Mouse (Mus musculus) limb, embryonic 12.5 days (tissue): ENCODE measurements around the gene Wdr86. TPM values are rescaled to one million over a fixed set of nuclear protein-coding genes. Genes with fewer than 3 reads are reported as not detected.
"Not testable (repeated sequence)": the region's sequence is repeated elsewhere in the genome, so short reads cannot be mapped to it uniquely, and the experiment has no call there.

ENCODE experiments used
- ATAC-seq: fragments of 200-750 bp; cut with Nextera tagmentation; 2 replicates; pipeline ENCODE4 v1.8.0; 2017; ENCODE audit warnings: low read depth, moderate TSS enrichment; ENCODE audit not compliant: insufficient number of reproducible peaks, insufficient read depth, low FRiP score, low TSS enrichment
- H3K27ac ChIP-seq: fragments of 300-500 bp; sonication (generic); 2 replicates; pipeline ENCODE4 v1.5.1; 2016; ENCODE audit warnings: mild to moderate bottlenecking, moderate library complexity
- H3K27me3 ChIP-seq: fragments of 300-500 bp; sonication (generic); 2 replicates; pipeline ENCODE4 v1.6.1; 2016; ENCODE audit warnings: mild to moderate bottlenecking, moderate library complexity
- H3K36me3 ChIP-seq: fragments of 300-500 bp; sonication (generic); 2 replicates; pipeline ENCODE4 v1.6.1; 2016; ENCODE audit warnings: mild to moderate bottlenecking, moderate library complexity
- H3K4me1 ChIP-seq: fragments of 300-500 bp; sonication (generic); replicated peaks from 2 replicates; pipeline ENCODE4 v1.6.1; 2016
- H3K4me2 ChIP-seq: fragments of 300-500 bp; sonication (generic); 2 replicates; pipeline ENCODE4 v1.6.1; 2016; ENCODE audit warnings: mild to moderate bottlenecking, moderate library complexity
- H3K4me3 ChIP-seq: fragments of 300-500 bp; sonication (generic); replicated peaks from 2 replicates; pipeline ENCODE4 v1.5.1; 2016; ENCODE audit warnings: mild to moderate bottlenecking
- H3K9ac ChIP-seq: fragments of 300-500 bp; sonication (generic); replicated peaks from 2 replicates; pipeline ENCODE4 v1.6.1; 2016; ENCODE audit warnings: mild to moderate bottlenecking, moderate library complexity
- H3K9me3 ChIP-seq: fragments of 300-500 bp; sonication (generic); 2 replicates; pipeline ENCODE4 v1.6.1; 2016; ENCODE audit warnings: mild to moderate bottlenecking, moderate library complexity
- WGBS: fragments of 180-500 bp; shearing (Covaris S2); methylation state at CpG from one replicate; pipeline ENCODE4 v1.1.7; 2016; 5-methylcytosine and 5-hydroxymethylcytosine counted together
- polyA plus RNA-seq: library from polyadenylated mRNA; unstranded; fragments of >200 nt; fragmentation: Nextera tagmentation; extraction: Ambion mirVana; gene quantifications from 2 replicates; pipeline ENCODE4 v1.2.1, GENCODE M21; 2016

Wdr86 gene
- polyA plus RNA-seq = 40.3 and 44.8 TPM in 2 replicates

- H3K4me2 ChIP-seq = peak within 1 kb of the TSS; percentile 87
- peak; percentile 64 for ATAC-seq
- no peaks in the 10 kb centered on the region for H3K9me3 ChIP-seq
- peak within 1 kb of the TSS; percentile 92 for H3K9ac ChIP-seq
- peaks cover 21% of the 10 kb centered on the region; the same call in 1 of the 2 replicates for H3K36me3 ChIP-seq
- 0% methylated on average over 23 of the region's 23 CpGs for WGBS
- H3K27me3 ChIP-seq = no peaks in the 10 kb centered on the region
- H3K27ac ChIP-seq = peak within 1 kb of the TSS; percentile 78
- H3K4me1 ChIP-seq = peaks cover 60% of the 10 kb centered on the region
- H3K4me3 ChIP-seq = peak within 1 kb of the TSS; percentile 79
Measured at GRCm38 (mm10) chr5:24730488-24730871, at the start of gene Wdr86. Gene Wdr86, minus strand, starts transcription at chr5:24730727.

- peaks cover 4% of the 10 kb centered on the region for H3K4me1 ChIP-seq
- H3K9me3 ChIP-seq = 0 out of 2 replicates have a peak, but pooled peaks cover 10% of the 10 kb centered on the region
- ATAC-seq = no peak
- WGBS = 50% methylated on average over 15 of the region's 15 CpGs
- H3K4me3 ChIP-seq = no peak overlapping the region
- H3K4me2 ChIP-seq = no peak overlapping the region
- H3K9ac ChIP-seq = no peak overlapping the region
- peaks cover 12% of the 10 kb centered on the region for H3K27me3 ChIP-seq
- no peaks in the 10 kb centered on the region for H3K36me3 ChIP-seq
- H3K27ac ChIP-seq = no peak overlapping the region
Measured at GRCm38 (mm10) chr5:24779881-24780512, 49.5 kb upstream of the Wdr86 start.

GRCm38 (mm10) chr5:24779321-24779720, 48.8 kb upstream of the Wdr86 start:
- Histone ChIP-seq H3K27me3 (peaks cover 12% of the 10 kb centered on the region), H3K36me3 (no peaks in the 10 kb centered on the region), H3K9me3 (0 out of 2 replicates have a peak, but pooled peaks cover 8% of the 10 kb centered on the region), H3K4me3 (no peak overlapping the region), H3K27ac (no peak overlapping the region), H3K4me2 (no peak overlapping the region), H3K9ac (no peak overlapping the region), H3K4me1 (peaks cover 4% of the 10 kb centered on the region)
- no peak for ATAC-seq

- 0 out of 2 replicates have a peak, but pooled peaks cover 9% of the 10 kb centered on the region for H3K9me3 ChIP-seq
- H3K4me1 ChIP-seq = peaks cover 4% of the 10 kb centered on the region
- no peak; the same call in 1 of the 2 replicates for ATAC-seq
- H3K27ac ChIP-seq = no peak overlapping the region
- no peaks in the 10 kb centered on the region for H3K36me3 ChIP-seq
- no peak overlapping the region for H3K9ac ChIP-seq
- peaks cover 12% of the 10 kb centered on the region for H3K27me3 ChIP-seq
- H3K4me2 ChIP-seq = peak overlapping the region; percentile 22
- no peak overlapping the region for H3K4me3 ChIP-seq
- 43% methylated on average over 13 of the region's 13 CpGs for WGBS
Measured at GRCm38 (mm10) chr5:24778843-24779140, 48.3 kb upstream of the Wdr86 start.

- peak overlapping the region; percentile 22 for H3K4me2 ChIP-seq
- no peak overlapping the region for H3K4me3 ChIP-seq
- H3K36me3 ChIP-seq = no peaks in the 10 kb centered on the region
- 0 out of 2 replicates have a peak, but pooled peaks cover 9% of the 10 kb centered on the region for H3K9me3 ChIP-seq
- H3K9ac ChIP-seq = no peak overlapping the region
- ATAC-seq = no peak
- no peak overlapping the region for H3K27ac ChIP-seq
- H3K27me3 ChIP-seq = peaks cover 12% of the 10 kb centered on the region
- H3K4me1 ChIP-seq = peaks cover 4% of the 10 kb centered on the region
- WGBS = 30% methylated on average over 17 of the region's 17 CpGs
Measured at GRCm38 (mm10) chr5:24778082-24778842, 47.7 kb upstream of the Wdr86 start.

- Histone ChIP-seq H3K36me3 (no peaks in the 10 kb centered on the region), H3K27ac (no peak overlapping the region), H3K4me1 (peaks cover 4% of the 10 kb centered on the region), H3K4me2 (no peak overlapping the region), H3K27me3 (peaks cover 12% of the 10 kb centered on the region), H3K9me3 (0 out of 2 replicates have a peak, but pooled peaks cover 9% of the 10 kb centered on the region), H3K9ac (no peak overlapping the region), H3K4me3 (no peak overlapping the region)
- ATAC-seq = no peak
- WGBS = 63% methylated on average over 4 of the region's 4 CpGs
Measured at GRCm38 (mm10) chr5:24776681-24777080, 46.2 kb upstream of the Wdr86 start.

- not testable (repeated sequence) for H3K9me3 ChIP-seq, H3K4me2 ChIP-seq, H3K27ac ChIP-seq, ATAC-seq, H3K36me3 ChIP-seq, H3K9ac ChIP-seq, H3K4me1 ChIP-seq, H3K4me3 ChIP-seq
- 92% methylated on average over 16 of the region's 16 CpGs for WGBS
- H3K27me3 ChIP-seq = peaks cover 12% of the 10 kb centered on the region
Measured at GRCm38 (mm10) chr5:24774549-24774948, 44.0 kb upstream of the Wdr86 start.

GRCm38 (mm10) chr5:24757816-24758215, 27.3 kb upstream of the Wdr86 start, which contains the start of gene Crygn:
Gene Crygn, minus strand, starts transcription at chr5:24758008.
- no peak within 1 kb of the TSS for H3K9ac ChIP-seq
- H3K9me3 ChIP-seq = no peaks in the 10 kb centered on the region
- H3K4me1 ChIP-seq = no peaks in the 10 kb centered on the region; the same call in 1 of the 2 replicates
- no peak within 1 kb of the TSS for H3K4me2 ChIP-seq
- H3K27ac ChIP-seq = no peak within 1 kb of the TSS
- 49% methylated on average over 18 of the region's 18 CpGs for WGBS
- H3K36me3 ChIP-seq = no peaks in the 10 kb centered on the region
- H3K27me3 ChIP-seq = peaks cover 5% of the 10 kb centered on the region
- no peak within 1 kb of the TSS for H3K4me3 ChIP-seq
- ATAC-seq = 0 out of 2 replicates have a peak, but pooled peaks have one; percentile 37

GRCm38 (mm10) chr5:24756931-24757330, 26.4 kb upstream of the Wdr86 start:
- no peak for ATAC-seq
- Histone ChIP-seq H3K4me3 (no peak overlapping the region), H3K36me3 (no peaks in the 10 kb centered on the region), H3K27me3 (peaks cover 5% of the 10 kb centered on the region), H3K4me1 (peaks cover 8% of the 10 kb centered on the region), H3K9me3 (no peaks in the 10 kb centered on the region), H3K4me2 (no peak overlapping the region), H3K9ac (no peak overlapping the region), H3K27ac (no peak overlapping the region)
- 67% methylated on average over 3 of the region's 3 CpGs for WGBS

- peak overlapping the region; percentile 94 for H3K27ac ChIP-seq
- H3K9ac ChIP-seq = 0 out of 2 replicates have a peak overlapping the region, but pooled peaks have one; percentile 78
- no peak for ATAC-seq
- peaks cover 38% of the 10 kb centered on the region for H3K4me1 ChIP-seq
- peak overlapping the region; percentile 78 for H3K4me2 ChIP-seq
- no peak overlapping the region; the same call in 1 of the 2 replicates for H3K4me3 ChIP-seq
- 5% methylated on average over 2 of the region's 2 CpGs for WGBS
- no peaks in the 10 kb centered on the region for H3K9me3 ChIP-seq
- H3K36me3 ChIP-seq = no peaks in the 10 kb centered on the region
- H3K27me3 ChIP-seq = no peaks in the 10 kb centered on the region
Measured at GRCm38 (mm10) chr5:24752175-24752498, 21.6 kb upstream of the Wdr86 start.

GRCm38 (mm10) chr5:24751305-24752174, 21.0 kb upstream of the Wdr86 start:
- 1% methylated on average over 25 of the region's 25 CpGs for WGBS
- peak; percentile 54 for ATAC-seq
- peak overlapping the region; percentile 78 for H3K9ac ChIP-seq
- no peaks in the 10 kb centered on the region for H3K9me3 ChIP-seq
- H3K27ac ChIP-seq = peak overlapping the region; percentile 94
- H3K36me3 ChIP-seq = no peaks in the 10 kb centered on the region
- peak overlapping the region; percentile 78 for H3K4me2 ChIP-seq
- H3K4me1 ChIP-seq = peaks cover 39% of the 10 kb centered on the region
- H3K27me3 ChIP-seq = no peaks in the 10 kb centered on the region
- H3K4me3 ChIP-seq = peak overlapping the region; percentile 56
